Mouse (Mus musculus): ENCODE data around the gene Gfi1. TPM values are rescaled to one million over a fixed set of nuclear protein-coding genes. Genes with fewer than 3 reads are reported as not detected.
A peak's percentile ranks its signal among the peaks of the same experiment; 100 is the strongest.

Gfi1 gene
- total and polyA plus RNA-seq, 2 experiments from 2014 or later, result 0.05 to 0.06 TPM

DNA sequence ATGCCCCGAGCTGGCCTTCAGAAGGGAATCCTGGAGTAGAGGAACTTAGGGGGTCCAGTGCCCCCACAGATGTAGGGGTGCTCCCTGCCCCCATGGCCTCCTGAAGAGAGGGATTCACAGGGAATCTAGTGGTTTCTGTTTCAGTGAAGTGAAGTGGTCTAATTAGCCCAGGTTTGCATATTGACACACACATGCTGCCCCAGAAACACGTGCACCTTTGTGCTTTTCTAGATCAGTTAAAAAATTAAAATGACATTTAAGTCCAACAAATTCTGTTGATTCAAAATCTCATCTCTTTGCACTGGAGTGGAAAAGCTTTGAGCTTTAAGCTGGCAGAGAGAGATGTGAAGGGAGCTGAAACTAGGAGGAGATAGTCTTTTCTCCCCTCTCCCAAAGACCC is 6.0 kb upstream of the Gfi1 start:
- DNase-seq (ENCODE audit: low spot score) (no peak), ATAC-seq (no peak)
- Histone ChIP-seq H3K27ac (no peak overlapping the region), H3K4me2 (ENCODE audit: low read depth, low read length) (no peak overlapping the region), H3K4me3 (ENCODE audit: low read length) (no peak overlapping the region), H3K9ac (replicated peaks; ENCODE audit: low read length) (no peak overlapping the region), H3K36me3 (ENCODE audit: insufficient read depth, low read length) (no peaks in the 10 kb centered on the region), H3K9me3 (ENCODE audit: low read length) (no peaks in the 10 kb centered on the region), H3K4me1 (ENCODE audit: insufficient read depth, low read length) (no peaks in the 10 kb centered on the region), H3K27me3 (ENCODE audit: insufficient read depth, low read length) (peaks cover 35% of the 10 kb centered on the region)
- WGBS, result 26% methylated on average over 2 of the region's 2 CpGs
- TF ChIP-seq CTCF (IDR thresholded peaks at IDR 0.05; ENCODE audit: low read depth), result no peak

DNA sequence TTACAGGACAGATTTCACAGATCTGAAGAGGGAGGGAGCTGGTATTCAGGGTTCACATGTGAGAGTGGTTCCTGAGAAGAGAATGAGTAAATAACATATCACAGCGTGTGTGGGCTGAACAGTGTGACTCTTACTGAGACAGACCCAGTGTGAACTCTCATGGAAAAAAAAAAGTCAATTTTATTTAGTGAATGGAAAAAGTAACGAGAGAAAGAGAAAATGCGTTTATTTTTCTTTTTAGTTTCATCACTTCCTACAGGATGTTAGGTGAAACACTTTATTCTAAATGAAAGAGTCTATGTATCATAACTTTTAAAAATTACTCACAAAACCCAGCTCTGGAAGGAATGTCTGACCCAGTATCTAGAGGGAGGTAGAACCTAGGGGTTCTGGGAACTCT is 5.6 kb upstream of the Gfi1 start:
- no peak for TF ChIP-seq CTCF (IDR thresholded peaks at IDR 0.05; ENCODE audit: low read depth)
- Histone ChIP-seq H3K36me3 (ENCODE audit: insufficient read depth, low read length) (no peaks in the 10 kb centered on the region), H3K4me2 (ENCODE audit: low read depth, low read length) (no peak overlapping the region), H3K4me3 (ENCODE audit: low read length) (no peak overlapping the region), H3K27ac (no peak overlapping the region), H3K9ac (replicated peaks; ENCODE audit: low read length) (no peak overlapping the region), H3K4me1 (ENCODE audit: insufficient read depth, low read length) (no peaks in the 10 kb centered on the region), H3K27me3 (ENCODE audit: insufficient read depth, low read length) (peaks cover 39% of the 10 kb centered on the region), H3K9me3 (ENCODE audit: low read length) (no peaks in the 10 kb centered on the region)
- 49% methylated on average over 3 of the region's 3 CpGs for WGBS
- no peak for ATAC-seq
- no peak for DNase-seq (ENCODE audit: low spot score)

DNA sequence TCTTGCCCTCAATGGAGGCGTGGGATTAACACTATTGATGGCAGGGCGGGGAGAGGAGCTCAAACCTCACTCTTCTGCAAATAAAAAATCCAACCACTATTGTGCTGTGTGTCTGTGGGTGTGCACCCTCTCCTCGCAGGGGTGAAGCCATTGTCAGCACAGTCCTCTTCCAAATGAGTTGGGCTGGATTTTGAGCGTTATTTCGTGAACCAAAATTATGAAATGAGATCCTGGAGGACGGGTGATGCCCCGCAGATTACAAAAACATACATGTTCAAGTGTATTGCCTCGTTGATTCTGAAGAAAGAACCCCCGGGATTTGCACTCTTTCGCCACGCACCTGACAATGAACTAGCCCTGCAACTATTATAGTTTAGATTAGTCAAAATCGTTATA is 1.2 kb upstream of the Gfi1 start:
- peak overlapping the region; percentile 7 for H3K4me3 ChIP-seq (ENCODE audit: low read length)
- H3K27ac ChIP-seq, result no peak overlapping the region
- H3K27me3 ChIP-seq (ENCODE audit: insufficient read depth, low read length), result peaks cover 71% of the 10 kb centered on the region
- H3K36me3 ChIP-seq (ENCODE audit: insufficient read depth, low read length), result no peaks in the 10 kb centered on the region
- no peak for TF ChIP-seq CTCF (IDR thresholded peaks at IDR 0.05; ENCODE audit: low read depth)
- H3K9ac ChIP-seq (replicated peaks; ENCODE audit: low read length), result no peak overlapping the region
- no peaks in the 10 kb centered on the region for H3K9me3 ChIP-seq (ENCODE audit: low read length)
- 18% methylated on average over 12 of the region's 12 CpGs for WGBS
- H3K4me1 ChIP-seq (ENCODE audit: insufficient read depth, low read length), result no peaks in the 10 kb centered on the region
- ATAC-seq (no peak), DNase-seq (ENCODE audit: low spot score) (no peak)
- peak overlapping the region; percentile 40; the same call in 1 of the 2 replicates for H3K4me2 ChIP-seq (ENCODE audit: low read depth, low read length)

DNA sequence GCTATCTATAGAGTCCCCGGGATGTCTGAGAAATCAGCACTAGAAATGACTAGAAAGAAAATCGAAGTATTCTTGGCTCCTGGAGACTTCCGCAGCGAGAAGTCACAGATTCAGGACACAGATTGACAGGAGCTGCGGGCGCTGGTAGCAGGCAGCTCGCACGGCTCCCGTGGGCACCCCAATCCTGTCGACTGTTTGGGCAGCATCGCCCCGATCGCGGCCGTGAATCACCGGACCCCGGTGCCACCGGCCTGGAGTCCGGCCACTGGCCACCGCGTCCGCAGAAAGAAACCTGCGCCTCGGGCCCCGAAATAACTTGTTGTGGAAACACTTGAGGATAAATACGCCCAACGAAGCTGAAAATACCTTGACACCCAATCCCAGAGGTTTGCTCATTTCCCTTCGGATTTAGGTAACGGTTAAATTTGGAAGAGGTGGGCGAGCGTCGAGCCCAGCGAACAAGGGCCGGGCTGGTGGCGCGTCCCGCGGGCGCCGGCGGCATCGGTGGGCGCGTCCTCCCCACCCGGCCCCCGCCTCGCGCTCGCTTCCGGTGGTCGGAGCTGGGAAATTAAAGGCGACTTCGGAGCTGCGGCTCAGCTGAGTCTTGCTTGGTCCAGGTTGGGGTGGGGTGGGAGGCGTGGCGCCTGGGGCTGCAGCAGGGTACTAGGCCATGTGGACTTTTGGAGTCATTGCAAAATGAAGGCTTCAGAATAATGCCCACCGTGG is 608 bp upstream of the Gfi1 start:
- peak overlapping the region; percentile 40 for H3K4me2 ChIP-seq (ENCODE audit: low read depth, low read length)
- H3K27me3 ChIP-seq (ENCODE audit: insufficient read depth, low read length), result peaks cover 72% of the 10 kb centered on the region
- H3K4me3 ChIP-seq (ENCODE audit: low read length), result peak overlapping the region; percentile 7
- 0 out of 2 replicates have a peak, but pooled peaks cover 4% of the 10 kb centered on the region for H3K4me1 ChIP-seq (ENCODE audit: insufficient read depth, low read length)
- ATAC-seq, result no peak
- DNase-seq (ENCODE audit: low spot score), result no peak
- no peaks in the 10 kb centered on the region for H3K9me3 ChIP-seq (ENCODE audit: low read length)
- TF ChIP-seq CTCF (IDR thresholded peaks at IDR 0.05; ENCODE audit: low read depth), result no peak
- WGBS, result under 1% methylated on average over 57 of the region's 57 CpGs
- H3K9ac ChIP-seq (replicated peaks; ENCODE audit: low read length), result no peak overlapping the region
- H3K27ac ChIP-seq, result no peak overlapping the region
- H3K36me3 ChIP-seq (ENCODE audit: insufficient read depth, low read length), result no peaks in the 10 kb centered on the region

DNA sequence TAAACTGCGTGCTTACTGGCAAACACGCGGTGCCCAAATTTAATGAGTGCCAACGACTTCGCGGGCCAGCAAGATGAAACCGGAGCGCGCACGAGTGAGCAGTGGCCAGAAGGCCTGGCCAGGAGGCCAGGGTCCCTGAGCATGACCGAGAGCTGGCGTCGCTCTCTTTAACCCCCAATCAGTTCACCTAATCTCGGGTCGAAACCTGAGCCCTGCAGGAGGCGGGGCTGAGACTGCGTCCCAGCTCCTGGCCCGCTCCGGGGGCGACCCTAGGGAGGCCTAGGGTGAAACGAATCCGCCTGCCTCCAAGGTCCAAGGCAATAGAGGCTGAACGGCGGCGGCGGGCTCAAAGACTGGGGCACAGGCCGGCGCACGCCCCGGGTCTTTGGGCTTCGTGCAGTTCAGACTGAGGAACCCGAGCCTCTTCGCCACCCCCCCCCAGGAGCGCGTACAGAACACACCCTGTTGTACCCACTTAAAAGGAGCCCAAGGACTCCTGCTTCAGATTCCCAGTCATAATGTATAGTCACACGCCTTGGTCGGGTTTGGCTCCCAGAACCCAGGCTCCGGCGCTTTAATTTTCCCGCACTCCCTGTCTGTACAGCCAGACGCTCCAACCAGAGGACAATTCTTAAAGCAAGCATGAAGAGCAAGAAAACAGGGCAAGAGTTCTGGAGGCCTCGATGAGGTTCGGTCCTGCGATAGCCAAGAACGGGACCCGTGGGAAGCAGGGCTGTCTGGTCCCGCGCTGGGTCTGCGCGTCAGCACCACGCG is 988 bp downstream of the Gfi1 start:
- no peak overlapping the region for H3K27ac ChIP-seq
- no peaks in the 10 kb centered on the region for H3K9me3 ChIP-seq (ENCODE audit: low read length)
- H3K4me1 ChIP-seq (ENCODE audit: insufficient read depth, low read length), result 0 out of 2 replicates have a peak, but pooled peaks cover 6% of the 10 kb centered on the region
- DNase-seq (ENCODE audit: low spot score), result no peak
- TF ChIP-seq CTCF (IDR thresholded peaks at IDR 0.05; ENCODE audit: low read depth), result no peak
- no peak overlapping the region for H3K4me3 ChIP-seq (ENCODE audit: low read length)
- under 1% methylated on average over 52 of the region's 52 CpGs for WGBS
- no peak for ATAC-seq
- peak overlapping the region; percentile 10 for H3K4me2 ChIP-seq (ENCODE audit: low read depth, low read length)
- peaks cover 76% of the 10 kb centered on the region for H3K27me3 ChIP-seq (ENCODE audit: insufficient read depth, low read length)
- no peaks in the 10 kb centered on the region for H3K36me3 ChIP-seq (ENCODE audit: insufficient read depth, low read length)
- no peak overlapping the region for H3K9ac ChIP-seq (replicated peaks; ENCODE audit: low read length)

DNA sequence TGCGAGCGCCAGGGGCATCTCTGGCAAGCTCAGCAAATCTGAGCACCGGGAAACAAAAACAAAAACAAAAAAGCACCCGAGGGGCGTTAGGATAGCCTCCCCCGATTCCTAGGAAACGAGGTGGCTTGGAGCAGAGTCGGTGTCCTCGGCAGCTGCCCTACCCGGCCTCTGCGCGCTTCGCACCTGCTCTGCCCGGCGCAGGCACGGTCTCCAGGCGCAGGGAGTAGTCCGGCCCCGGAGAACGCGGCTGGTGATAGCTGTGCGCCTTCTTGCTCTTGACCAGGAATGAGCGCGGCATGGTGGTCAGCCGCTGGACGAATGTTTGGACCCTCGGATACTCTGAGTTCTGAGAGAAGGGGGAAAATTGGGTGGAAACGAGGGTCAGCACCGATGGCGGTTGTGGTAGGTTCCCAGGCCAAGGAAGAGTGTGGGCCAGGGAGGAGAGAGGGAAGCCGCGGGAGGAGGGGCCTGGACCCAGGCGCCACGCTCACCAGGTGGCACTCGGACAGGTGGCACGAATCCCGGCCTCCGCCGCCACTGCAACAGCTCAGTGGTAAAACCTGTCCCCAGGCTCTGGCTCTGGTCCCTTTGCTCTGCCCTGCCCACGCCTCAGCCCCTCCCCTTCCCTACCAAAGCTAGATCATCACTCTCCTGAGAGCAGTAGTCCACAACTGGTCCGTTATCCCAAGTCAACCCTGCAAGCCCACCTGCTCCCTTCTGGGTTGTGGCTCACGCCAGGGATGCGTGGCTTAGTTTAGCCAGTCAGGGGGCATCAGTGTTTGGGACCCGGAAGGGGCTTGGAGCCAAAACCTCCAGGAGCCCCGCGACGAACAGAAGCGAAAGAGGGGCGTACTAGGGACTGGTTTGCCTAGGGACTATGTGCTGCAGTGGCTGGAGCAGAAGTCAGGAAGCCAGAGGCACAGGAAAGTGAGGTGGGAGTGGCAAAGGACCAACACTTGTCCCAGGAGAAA is 2.0 kb downstream of the Gfi1 start:
- H3K9ac ChIP-seq (replicated peaks; ENCODE audit: low read length), result no peak overlapping the region
- peak overlapping the region; percentile 38 for H3K4me2 ChIP-seq (ENCODE audit: low read depth, low read length)
- H3K4me3 ChIP-seq (ENCODE audit: low read length), result peak overlapping the region; percentile 18
- no peak overlapping the region for H3K27ac ChIP-seq
- TF ChIP-seq CTCF (IDR thresholded peaks at IDR 0.05; ENCODE audit: low read depth), result no peak
- WGBS, result under 1% methylated on average over 47 of the region's 49 CpGs
- peak; percentile 33; the same call in 1 of the 2 replicates for ATAC-seq
- 0 out of 2 replicates have a peak, but pooled peaks cover 6% of the 10 kb centered on the region for H3K4me1 ChIP-seq (ENCODE audit: insufficient read depth, low read length)
- no peaks in the 10 kb centered on the region for H3K9me3 ChIP-seq (ENCODE audit: low read length)
- H3K36me3 ChIP-seq (ENCODE audit: insufficient read depth, low read length), result no peaks in the 10 kb centered on the region
- no peak for DNase-seq (ENCODE audit: low spot score)
- H3K27me3 ChIP-seq (ENCODE audit: insufficient read depth, low read length), result peaks cover 81% of the 10 kb centered on the region

Data from hindbrain, postnatal 0 days (tissue).